Mouse (Mus musculus) embryonic stem cell, embryonic (primary cell): ENCODE measurements at regions not wholly inside any gene's neighbourhood (a gene's known extent, or its start where the extent isn't known, plus 50 kb on each side); places are given as distances from the start of the nearest gene placed in this dataset.

Experiments
- CTCF ChIA-PET, 4 experiments: fragments of 300-600 bp in 2 of 4; fragments of 350-600 bp in 2 of 4; sonication (Branson Sonifier 250); formaldehyde crosslinking; loops; one replicate each; lab custom pipeline; 2022; ENCODE audit warnings: inconsistent platforms in 2 of 4; lab: Charles Lee
- POLR2A ChIA-PET, 4 experiments: fragments of 300-600 bp in 2 of 4; fragments of 350-600 bp in 2 of 4; sonication (Branson Sonifier 250); formaldehyde crosslinking; loops; one replicate each; lab custom pipeline; 2022; ENCODE audit warnings: antibody characterized with exemption in 4 of 4, inconsistent platforms in 1 of 4; lab: Charles Lee

DNA sequence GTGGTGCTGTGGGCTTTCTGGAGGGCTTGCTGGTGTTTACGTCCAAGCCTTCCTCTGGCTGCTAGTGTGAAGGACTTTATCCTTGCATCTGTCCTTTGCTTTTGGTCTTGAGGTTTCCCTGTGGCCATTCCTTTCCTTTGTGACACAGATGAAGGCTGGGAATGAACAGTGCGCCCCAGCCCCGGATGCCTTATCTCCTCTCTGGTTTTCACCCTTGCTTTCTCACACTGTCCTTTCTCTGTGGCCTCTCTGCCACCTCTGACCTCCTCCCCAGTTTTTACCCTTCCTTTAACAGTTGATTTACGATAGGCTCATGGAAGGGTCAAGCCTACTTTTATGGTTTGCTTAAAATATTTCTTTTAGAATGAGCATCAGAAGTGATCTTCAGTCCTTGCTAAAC lies 53.2 kb downstream of the Gas1 start:
- POLR2A ChIA-PET = no interaction called here
- CTCF ChIA-PET = no interaction called here

DNA sequence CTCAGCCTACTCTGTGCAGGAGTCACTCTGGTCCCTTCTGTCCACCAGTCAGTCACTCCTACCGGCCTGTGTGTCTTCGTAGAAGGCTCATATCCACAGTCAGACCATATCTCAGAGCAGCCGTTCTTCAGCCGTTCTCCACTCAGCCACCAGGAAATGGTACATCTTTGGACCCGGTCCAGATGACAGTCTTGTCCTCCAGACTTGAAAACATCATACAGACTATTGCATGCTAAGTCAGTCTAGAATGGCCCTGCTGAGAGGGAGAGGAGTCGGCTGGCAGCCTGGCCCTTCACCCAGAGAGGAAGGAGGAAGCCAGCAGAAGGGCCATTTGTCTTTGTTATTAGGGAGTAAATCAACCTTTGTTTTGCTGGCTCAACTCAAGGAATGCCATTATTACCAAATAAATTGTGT lies 54.0 kb downstream of the Gas1 start:
- CTCF ChIA-PET = no interaction called here
- POLR2A ChIA-PET = no interaction called here

DNA sequence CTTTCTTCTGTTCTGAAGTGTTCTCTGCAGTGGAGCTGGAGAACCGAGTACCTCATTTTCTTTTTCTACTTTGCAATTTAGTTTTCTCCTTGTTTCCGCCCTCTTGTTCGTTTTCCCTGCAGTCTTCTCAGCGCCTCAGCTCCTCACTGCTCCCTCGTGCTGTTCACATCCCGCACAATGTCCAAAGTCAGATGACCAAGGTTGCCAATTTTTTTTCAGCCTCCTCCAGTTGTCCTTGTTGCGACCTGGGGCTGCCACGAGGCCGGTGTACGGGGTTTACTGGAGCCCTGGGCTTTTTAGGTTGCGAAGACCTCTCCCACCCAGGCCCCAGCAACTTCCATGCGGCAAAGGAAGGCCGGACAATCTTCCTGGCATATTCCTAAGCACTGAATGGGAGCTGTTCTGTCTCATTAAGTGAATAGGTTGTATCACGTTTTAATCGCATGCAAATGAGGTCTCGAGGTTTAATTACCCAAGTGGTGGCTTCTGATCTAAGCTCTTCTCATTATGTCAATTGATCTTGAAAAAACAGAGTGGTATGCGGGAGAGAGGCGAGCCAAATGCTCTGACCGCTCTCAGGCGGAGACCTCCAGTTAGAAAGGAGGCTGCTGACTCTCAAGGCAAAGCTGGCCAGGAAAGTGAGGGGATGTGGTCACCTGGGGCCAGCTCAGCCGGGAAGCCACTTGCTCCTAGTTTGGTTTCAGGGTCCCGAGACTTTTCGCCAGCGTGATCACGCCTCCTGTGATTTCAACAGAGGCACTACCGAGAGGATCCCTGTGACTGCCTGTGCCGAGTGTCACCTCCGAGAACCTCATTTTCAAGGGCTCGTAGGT lies 54.6 kb downstream of the Gas1 start:
- CTCF ChIA-PET = interaction anchor here in 1 of 4 experiments (0.6 kb wide), 1 partner anchor 636 kb away, joined by 3 read pairs; no protein-coding TSS in a partner anchor
- POLR2A ChIA-PET = no interaction called here

DNA sequence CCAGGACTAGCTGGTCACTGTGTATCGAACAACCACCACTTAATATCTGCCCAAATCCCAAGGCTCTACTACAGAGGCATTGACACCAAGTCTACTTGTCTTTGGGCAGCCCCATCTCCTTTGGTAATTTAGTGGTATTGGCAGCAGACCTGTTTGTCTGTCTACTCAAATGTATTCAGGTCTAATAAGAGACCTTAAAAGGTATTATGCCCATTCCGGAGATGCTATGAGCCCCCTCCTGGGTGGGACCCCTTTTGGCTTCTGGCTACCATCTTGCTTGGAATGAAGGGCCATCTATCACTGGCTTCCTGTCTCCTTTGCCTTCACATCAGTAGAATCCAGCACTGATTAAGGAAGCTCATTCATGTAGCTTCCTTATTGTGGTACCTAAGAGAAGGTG lies 65.7 kb downstream of the Gas1 start:
- POLR2A ChIA-PET = no interaction called here
- CTCF ChIA-PET = no interaction called here

DNA sequence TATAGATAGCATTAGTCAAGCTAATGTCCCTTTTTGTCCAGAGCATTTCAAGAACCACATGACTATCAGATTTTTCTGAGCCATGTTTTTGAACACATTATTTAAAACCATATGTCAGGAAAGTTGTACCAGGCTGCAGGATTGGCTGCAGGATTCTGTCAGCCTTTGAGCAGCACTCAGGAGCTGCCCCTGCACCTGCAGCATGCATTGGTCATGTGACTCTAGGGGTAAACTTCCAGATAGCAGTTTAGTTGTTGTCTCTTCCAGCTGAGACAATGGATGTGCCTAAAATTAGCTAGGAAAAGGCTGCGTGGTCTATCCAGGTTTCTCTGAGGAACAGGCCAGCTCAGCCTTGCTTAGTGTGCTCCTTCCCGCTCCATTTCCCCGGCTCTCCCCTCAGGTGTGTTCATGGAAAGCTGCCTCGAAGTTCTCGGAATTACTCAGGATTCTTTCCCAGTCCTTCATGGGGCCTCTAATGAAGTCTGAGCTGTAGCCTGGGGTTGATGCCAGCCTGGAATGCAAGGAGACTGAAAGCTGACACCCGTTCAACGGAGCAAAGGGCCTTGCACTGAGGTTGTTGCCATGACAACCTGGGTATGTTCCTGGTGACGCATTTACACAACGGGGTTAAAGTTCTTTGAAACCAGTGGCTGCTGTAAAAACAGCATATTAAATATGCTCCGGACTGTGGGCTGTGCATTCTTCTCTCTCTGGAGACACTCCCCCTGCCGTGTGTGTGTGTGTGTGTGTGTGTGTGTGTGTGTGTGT lies 66.9 kb downstream of the Gas1 start:
- POLR2A ChIA-PET = no interaction called here
- CTCF ChIA-PET = interaction anchor here in 3 of 4 experiments (0.6 to 1.4 kb wide), 4 partner anchors 11 to 637 kb away, joined by 3 to 4 read pairs (median 4); no protein-coding TSS in a partner anchor

GRCm38 (mm10) chr13:60105286-60105685 lies 71.9 kb downstream of the Gas1 start:
- CTCF ChIA-PET = no interaction called here
- POLR2A ChIA-PET = no interaction called here

- POLR2A ChIA-PET = no interaction called here
- CTCF ChIA-PET = no interaction called here
Measured at GRCm38 (mm10) chr13:60101651-60102050, 75.5 kb downstream of the Gas1 start.

DNA sequence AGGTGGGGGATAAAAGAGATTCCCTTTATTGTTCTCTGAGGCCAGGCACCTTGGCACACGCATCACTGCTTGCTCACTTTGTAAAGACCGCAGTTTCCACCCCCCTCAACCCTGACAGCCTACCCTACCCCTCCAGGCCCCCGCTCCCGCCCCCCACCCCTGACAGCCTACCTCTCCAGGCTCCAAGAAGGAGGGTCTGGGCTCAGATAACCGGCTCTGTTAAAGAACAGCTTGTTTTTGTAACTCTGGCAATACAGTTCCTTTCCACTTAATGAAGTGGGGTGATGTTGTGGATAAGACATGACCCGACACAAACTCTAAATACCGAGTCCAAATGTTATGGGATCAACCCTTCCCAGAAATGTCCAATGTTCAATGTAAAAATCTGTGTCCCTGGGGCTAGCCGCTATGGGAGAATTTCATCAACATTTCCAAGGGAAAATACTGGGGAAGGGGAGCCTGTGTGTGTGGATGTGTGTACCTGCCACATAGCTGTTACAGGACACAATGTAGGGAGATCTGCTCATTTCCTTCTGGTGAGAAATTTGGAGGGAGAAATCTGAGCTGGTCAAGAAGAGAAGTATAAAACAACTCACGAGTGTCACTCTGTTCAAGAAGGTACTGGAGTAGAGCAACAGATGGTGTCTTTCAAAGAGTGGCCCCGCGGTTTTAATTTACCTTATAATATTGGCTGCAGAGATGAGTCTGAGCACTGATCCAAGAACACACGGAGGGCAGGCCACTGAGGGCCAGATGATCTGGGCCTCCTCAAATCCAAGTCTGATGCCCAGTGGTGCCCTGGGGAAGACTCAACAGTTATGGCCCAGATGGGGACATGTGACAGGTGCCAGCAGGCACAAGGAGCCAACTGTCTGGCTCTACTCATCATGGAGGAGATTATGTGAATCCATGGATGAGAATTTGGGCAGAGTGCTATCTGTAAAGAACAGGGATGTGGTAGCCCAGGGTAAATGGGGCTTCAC lies 76.7 kb downstream of the Gas1 start:
- ChIA-PET POLR2A (no interaction called here), CTCF (interaction anchor here in 1 of 4 experiments (0.6 to 1.4 kb wide), 2 partner anchors 10 to 386 kb away, joined by 3 to 4 read pairs; no protein-coding TSS in a partner anchor)

GRCm38 (mm10) chr13:60099469-60100129 lies 77.6 kb downstream of the Gas1 start:
- POLR2A ChIA-PET = no interaction called here
- CTCF ChIA-PET = interaction anchor here in 1 of 4 experiments (0.6 to 1.4 kb wide), 2 partner anchors 10 to 387 kb away, joined by 3 to 4 read pairs; no protein-coding TSS in a partner anchor

DNA sequence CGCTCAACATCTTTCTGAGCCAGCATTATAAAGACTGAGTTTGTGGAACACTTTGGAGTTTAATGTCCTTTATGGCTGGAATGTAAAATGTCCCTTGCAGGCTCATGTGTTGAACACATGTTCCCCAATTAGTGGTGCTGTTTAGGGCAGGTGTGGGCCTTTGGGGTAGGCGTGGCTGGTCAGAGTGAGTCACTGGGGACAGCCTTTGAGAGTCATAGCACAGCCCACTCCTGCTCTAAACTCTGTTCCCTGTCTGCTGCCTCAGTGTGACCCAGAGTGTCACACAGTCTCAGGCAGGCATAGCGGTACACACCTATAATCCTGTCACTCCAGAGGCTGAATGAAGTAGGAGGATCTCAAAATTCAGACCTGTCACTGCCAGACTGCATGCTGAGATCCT lies 78.8 kb downstream of the Gas1 start:
- CTCF ChIA-PET = interaction anchor here in 1 of 4 experiments (0.5 kb wide), 1 partner anchor 544 kb away, joined by 3 read pairs; no protein-coding TSS in a partner anchor

GRCm38 (mm10) chr13:60097776-60098175 lies 79.4 kb downstream of the Gas1 start:
- POLR2A ChIA-PET = no interaction called here
- CTCF ChIA-PET = interaction anchor here in 1 of 4 experiments (0.5 kb wide), 1 partner anchor 544 kb away, joined by 3 read pairs; no protein-coding TSS in a partner anchor

More for the DNA sequence above, 78.8 kb downstream of the Gas1 start:
- POLR2A ChIA-PET = no interaction called here

DNA sequence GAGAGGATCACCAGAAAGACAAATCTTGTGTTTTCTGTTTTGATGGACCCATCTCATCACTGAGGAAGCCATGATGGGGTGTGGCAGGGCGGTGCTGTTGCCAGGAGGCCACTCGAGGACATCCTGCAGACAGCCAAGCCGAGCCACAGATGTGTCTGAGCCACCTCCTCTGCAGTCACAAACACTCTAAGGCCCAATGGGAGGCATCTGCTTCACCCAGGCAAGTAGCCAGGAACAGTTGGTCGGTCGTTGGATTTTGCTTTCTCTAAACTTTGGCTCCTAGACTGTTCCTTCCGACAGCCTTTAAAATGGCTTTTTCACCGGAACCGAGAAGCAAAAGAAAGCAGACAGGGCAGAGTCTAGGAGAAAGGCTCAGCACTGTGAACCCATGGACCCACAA lies 90.5 kb downstream of the Gas1 start:
- POLR2A ChIA-PET = no interaction called here

GRCm38 (mm10) chr13:60084975-60085374 lies 92.2 kb downstream of the Gas1 start:
- ChIA-PET CTCF (no interaction called here), POLR2A (no interaction called here)

More for the DNA sequence above, 90.5 kb downstream of the Gas1 start:
- CTCF ChIA-PET = no interaction called here

- ChIA-PET POLR2A (no interaction called here), CTCF (no interaction called here)
Measured at GRCm38 (mm10) chr13:60084290-60084689, 92.9 kb downstream of the Gas1 start.

- CTCF ChIA-PET = no interaction called here
- POLR2A ChIA-PET = no interaction called here
Measured at GRCm38 (mm10) chr13:60080113-60080512, 97.1 kb downstream of the Gas1 start.

DNA sequence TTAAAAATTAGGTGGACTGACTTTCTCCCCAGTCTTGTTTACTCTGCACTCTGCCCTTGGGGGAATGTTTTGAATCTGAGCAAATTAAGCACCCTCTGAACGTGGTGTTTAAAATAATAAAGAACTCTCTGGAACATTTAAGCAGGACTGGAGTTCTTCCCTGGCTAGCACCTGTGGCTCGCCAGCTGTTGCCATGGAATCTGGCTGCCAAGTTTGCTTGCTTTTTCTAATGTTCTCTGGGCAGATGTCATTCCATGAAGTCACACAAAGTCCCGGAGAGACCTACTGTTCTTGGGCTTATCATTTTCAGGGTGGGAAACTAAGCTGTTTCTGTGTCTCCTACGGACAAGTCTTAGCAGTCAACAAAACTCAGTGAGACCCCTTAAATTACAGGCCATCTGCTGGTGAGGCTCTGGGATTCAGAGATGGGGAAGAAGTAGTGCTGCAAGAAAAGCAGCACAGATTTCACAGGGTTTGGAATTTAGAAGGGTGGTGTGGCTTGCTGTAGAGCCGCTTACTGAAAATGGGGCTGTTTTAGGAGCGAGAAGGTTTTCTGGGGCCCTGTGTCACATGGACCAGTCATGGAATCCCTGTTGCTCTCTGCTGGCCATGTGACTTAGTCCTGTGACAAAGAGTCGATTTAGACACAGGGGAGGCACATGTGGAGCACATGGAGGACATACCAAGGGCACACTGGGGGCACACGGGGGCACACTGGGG lies 98.7 kb downstream of the Gas1 start:
- POLR2A ChIA-PET = no interaction called here
- CTCF ChIA-PET = no interaction called here

DNA sequence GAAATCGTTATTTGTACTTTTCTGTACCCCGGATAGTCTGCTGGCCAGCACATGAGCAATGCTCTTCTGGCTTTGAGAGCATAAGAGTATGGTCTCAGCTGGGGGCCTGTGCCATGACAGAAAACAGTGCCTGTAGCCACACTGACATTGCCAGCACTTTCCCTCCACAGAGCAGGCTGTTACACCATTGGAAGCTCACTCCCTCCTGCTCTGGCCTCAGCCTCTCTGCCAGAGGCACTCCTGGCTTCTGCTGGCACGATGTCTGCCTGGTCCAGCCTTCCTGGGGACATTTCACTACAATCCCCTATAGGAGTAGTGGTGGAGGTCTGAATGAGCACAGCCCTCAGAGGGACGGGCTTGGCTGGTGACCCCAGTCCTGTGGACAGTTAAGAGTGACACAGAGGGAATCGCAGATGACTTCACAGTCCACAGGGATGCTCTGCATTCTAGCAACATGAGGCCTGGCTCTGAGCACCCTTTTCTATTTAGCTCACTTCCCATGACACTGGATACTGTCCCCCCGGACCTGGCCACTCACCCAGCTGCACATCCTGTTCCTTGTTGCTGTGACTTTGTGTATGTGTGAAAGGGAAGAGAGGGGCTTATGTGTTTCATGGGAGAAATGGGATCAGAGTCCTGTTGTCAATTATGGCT lies 100.9 kb downstream of the Gas1 start:
- CTCF ChIA-PET = no interaction called here
- POLR2A ChIA-PET = interaction anchor here in 2 of 4 experiments (0.6 kb wide), 3 partner anchors 14 to 240 kb away, joined by 4 read pairs; no protein-coding TSS in a partner anchor
